Mouse (Mus musculus) hindbrain, embryonic 14.5 days (tissue): ENCODE results near the gene Stox2. TPM values are rescaled to one million over a fixed set of nuclear protein-coding genes. Genes with fewer than 3 reads are reported as not detected.
A peak's percentile ranks its signal among the peaks of the same experiment; 100 is the strongest.

ENCODE experiments used
- ATAC-seq: fragments of 200-750 bp; cut with Nextera tagmentation; 2 replicates; pipeline ENCODE4 v1.8.0; 2017; ENCODE audit warnings: moderate number of reproducible peaks, mild to moderate bottlenecking, moderate TSS enrichment, moderate library complexity; ENCODE audit not compliant: low FRiP score
- DNase-seq: peaks from one replicate; pipeline ENCODE4 v3.0.0-alpha.2; 2015; ENCODE audit warnings: low spot score
- H3K27ac ChIP-seq: fragments of 300-500 bp; sonication (generic); 2 replicates; pipeline ENCODE4 v1.5.1; 2014; ENCODE audit warnings: mild to moderate bottlenecking, moderate library complexity
- H3K27me3 ChIP-seq: fragments of 300-500 bp; sonication (generic); 2 replicates; pipeline ENCODE4 v1.6.1; 2014; ENCODE audit warnings: mild to moderate bottlenecking, low read length, mixed read lengths; ENCODE audit not compliant: control insufficient read depth, insufficient read depth
- H3K36me3 ChIP-seq: fragments of 300-500 bp; sonication (generic); replicated peaks from 2 replicates; pipeline ENCODE4 v1.6.1; 2014; ENCODE audit not compliant: control insufficient read depth, insufficient read depth
- H3K4me1 ChIP-seq: fragments of 300-500 bp; sonication (generic); replicated peaks from 2 replicates; pipeline ENCODE4 v1.6.1; 2014; ENCODE audit warnings: antibody characterized with exemption, low read length, mixed read lengths; ENCODE audit not compliant: control insufficient read depth, insufficient read depth
- H3K4me2 ChIP-seq: fragments of 300-500 bp; sonication (generic); replicated peaks from 2 replicates; pipeline ENCODE4 v1.6.1; 2014; ENCODE audit warnings: mild to moderate bottlenecking, moderate library complexity
- H3K4me3 ChIP-seq: fragments of 300-500 bp; sonication (generic); replicated peaks from 2 replicates; pipeline ENCODE4 v1.5.1; 2014; ENCODE audit warnings: mild to moderate bottlenecking, low read length
- H3K9ac ChIP-seq: fragments of 300-500 bp; sonication (generic); 2 replicates; pipeline ENCODE4 v1.6.1; 2014
- H3K9me3 ChIP-seq: fragments of 300-500 bp; sonication (generic); 2 replicates; pipeline ENCODE4 v1.6.1; 2016; ENCODE audit warnings: low read length; ENCODE audit not compliant: control insufficient read depth
- WGBS: fragments of 180-500 bp; shearing (Covaris S2); extraction: QIAGEN DNeasy Blood & Tissue Kit; methylation state at CpG from one replicate; pipeline ENCODE4 v1.1.7; 2014; 5-methylcytosine and 5-hydroxymethylcytosine counted together
- polyA plus RNA-seq: library from polyadenylated mRNA; unstranded; fragments of >200 nt; fragmentation: Nextera tagmentation; extraction: Ambion mirVana; gene quantifications from 2 replicates; pipeline ENCODE4 v1.2.1, GENCODE M21; 2014

The Stox2 gene
- polyA plus RNA-seq, 1 experiment from 2014 or later = 39.9 TPM

DNA sequence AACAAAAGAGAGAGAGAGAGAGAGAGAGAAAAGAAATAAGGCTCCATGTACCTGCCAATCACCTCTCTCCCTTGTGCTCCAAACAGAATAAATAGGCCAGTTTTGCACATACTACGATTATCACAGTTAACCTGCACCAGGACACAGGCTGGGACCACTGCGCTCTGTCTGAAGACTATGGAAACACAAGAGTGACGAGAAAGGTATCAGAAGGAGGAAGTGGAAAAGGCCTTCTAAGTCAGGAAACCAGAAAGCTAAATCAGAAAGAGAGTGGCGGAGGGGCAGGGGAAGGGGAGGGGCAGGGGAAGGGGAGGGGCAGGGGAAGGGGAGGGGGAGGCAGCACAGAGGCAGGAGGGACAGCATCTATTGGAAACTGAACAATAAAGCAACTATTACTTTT, 195.3 kb downstream of the Stox2 start:
- no peaks in the 10 kb centered on the region for H3K27me3 ChIP-seq
- peaks cover 13% of the 10 kb centered on the region; the same call in 1 of the 2 replicates for H3K4me1 ChIP-seq
- H3K9me3 ChIP-seq = no peaks in the 10 kb centered on the region
- ATAC-seq (no peak), DNase-seq (no peak)
- no peak overlapping the region for H3K9ac ChIP-seq
- H3K27ac ChIP-seq = no peak overlapping the region
- 73% methylated on average over 3 of the region's 4 CpGs for WGBS
- no peak overlapping the region for H3K4me3 ChIP-seq
- H3K36me3 ChIP-seq = no peaks in the 10 kb centered on the region
- no peak overlapping the region for H3K4me2 ChIP-seq

DNA sequence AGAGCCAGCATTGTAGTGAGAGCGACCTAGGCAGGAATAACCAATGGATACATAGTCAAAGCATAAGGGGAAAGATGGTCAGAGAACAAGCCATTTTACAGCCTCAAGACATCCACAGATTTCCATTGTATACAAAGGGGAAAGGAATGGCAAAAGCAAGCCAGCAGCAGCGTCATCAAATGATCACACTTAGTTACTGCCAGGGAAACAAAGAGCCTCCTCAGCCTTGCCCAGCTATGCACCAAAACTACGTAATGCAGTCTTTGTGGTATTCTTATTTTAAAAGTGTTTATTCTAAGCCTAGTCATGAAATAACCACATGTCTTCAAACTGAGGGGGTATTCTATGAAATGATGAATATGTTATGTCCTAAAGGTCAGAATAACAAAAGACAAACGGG, 201.0 kb downstream of the Stox2 start:
- WGBS = 53% methylated on average over 4 of the region's 4 CpGs
- DNase-seq (no peak), ATAC-seq (no peak)
- Histone ChIP-seq H3K9ac (no peak overlapping the region), H3K9me3 (no peaks in the 10 kb centered on the region), H3K4me2 (no peak overlapping the region), H3K36me3 (no peaks in the 10 kb centered on the region), H3K4me1 (peaks cover 44% of the 10 kb centered on the region), H3K27me3 (no peaks in the 10 kb centered on the region), H3K27ac (no peak overlapping the region), H3K4me3 (no peak overlapping the region)

DNA sequence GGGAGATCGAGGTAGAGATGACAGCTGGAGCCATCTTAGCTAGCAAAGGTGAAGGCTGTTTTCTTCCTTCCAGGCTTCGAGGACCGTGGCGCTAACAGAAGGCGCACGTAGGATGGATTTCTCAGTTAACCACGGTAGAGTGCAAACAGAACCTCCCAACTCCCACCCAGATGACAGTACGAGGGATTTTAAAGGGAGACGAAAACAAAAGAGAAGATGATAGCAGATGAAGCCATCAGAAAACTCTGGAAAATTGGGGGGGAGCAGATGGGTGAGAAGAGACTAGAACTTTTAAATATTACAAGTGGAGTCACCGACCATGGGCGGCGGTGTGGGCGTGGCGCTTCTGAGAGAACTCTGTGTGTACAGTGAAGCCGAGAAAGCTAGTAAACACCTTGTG, 202.0 kb downstream of the Stox2 start:
- Histone ChIP-seq H3K27me3 (no peaks in the 10 kb centered on the region), H3K9ac (peak overlapping the region; percentile 56), H3K27ac (peak overlapping the region; percentile 88), H3K4me3 (no peak overlapping the region), H3K4me2 (peak overlapping the region; percentile 55), H3K9me3 (no peaks in the 10 kb centered on the region), H3K4me1 (peaks cover 49% of the 10 kb centered on the region), H3K36me3 (no peaks in the 10 kb centered on the region)
- DNase-seq (no peak), ATAC-seq (no peak)
- WGBS = 86% methylated on average over 15 of the region's 15 CpGs

DNA sequence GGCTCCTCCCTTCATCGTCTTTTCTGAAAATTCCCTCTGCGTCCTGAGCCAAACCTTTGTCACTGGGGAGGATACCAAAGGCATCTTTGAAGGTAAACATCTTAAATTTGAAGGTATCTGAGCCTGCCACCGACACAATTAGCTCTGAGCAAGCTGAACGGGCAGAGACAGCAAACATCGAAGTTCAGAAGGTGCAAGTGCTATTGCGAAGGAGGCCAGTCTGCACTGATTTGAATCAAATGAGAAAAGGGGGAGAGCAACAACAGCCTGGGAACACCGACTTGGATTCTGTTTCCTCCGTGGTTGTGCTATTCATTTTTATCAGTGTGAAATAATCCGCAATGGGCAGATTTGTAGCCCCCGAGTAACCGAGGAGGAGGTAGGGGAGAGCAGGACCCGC, 202.5 kb downstream of the Stox2 start:
- Histone ChIP-seq H3K9ac (peak overlapping the region; percentile 56), H3K36me3 (no peaks in the 10 kb centered on the region), H3K4me1 (peaks cover 49% of the 10 kb centered on the region), H3K4me2 (peak overlapping the region; percentile 55), H3K27ac (peak overlapping the region; percentile 88), H3K9me3 (no peaks in the 10 kb centered on the region), H3K4me3 (peak overlapping the region; percentile 32), H3K27me3 (no peaks in the 10 kb centered on the region)
- DNase-seq = no peak
- no peak for ATAC-seq
- 37% methylated on average over 12 of the region's 12 CpGs for WGBS

DNA sequence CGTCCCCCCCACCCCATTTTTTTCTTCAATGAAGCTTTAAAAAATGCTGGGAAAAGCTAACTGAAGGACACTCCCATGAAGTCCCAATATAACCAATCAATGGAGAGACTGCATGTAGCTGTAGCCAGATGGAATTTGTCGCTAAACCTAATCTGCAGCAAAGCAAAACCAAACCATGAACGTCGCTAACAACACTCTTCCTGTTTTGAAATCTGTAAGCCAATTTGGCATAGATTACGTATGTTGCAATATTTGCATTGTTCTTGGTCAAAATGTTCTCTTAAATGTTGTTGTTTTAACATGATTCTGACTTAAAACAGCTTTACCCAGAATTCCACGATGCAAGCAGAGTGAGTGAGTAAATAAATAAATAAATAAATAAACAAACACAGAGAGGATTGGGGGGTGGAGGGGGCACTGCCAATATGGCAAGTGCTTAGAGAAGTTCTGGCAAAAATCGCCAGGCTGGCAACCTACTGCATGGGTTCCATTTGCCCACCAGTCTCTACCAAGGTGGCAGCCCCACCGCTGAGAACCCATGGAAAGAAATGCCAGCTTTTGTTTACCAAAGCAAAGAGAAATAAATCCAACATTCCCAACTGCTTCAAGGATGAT, 203.0 kb downstream of the Stox2 start:
- Histone ChIP-seq H3K9me3 (no peaks in the 10 kb centered on the region), H3K36me3 (no peaks in the 10 kb centered on the region), H3K9ac (peak overlapping the region; percentile 56; the same call in 1 of the 2 replicates), H3K4me1 (peaks cover 49% of the 10 kb centered on the region), H3K4me3 (peak overlapping the region; percentile 32), H3K27ac (peak overlapping the region; percentile 88), H3K4me2 (peak overlapping the region; percentile 55), H3K27me3 (no peaks in the 10 kb centered on the region)
- WGBS = 21% methylated on average over 8 of the region's 8 CpGs
- ATAC-seq (peak; percentile 75), DNase-seq (peak; percentile 58)

DNA sequence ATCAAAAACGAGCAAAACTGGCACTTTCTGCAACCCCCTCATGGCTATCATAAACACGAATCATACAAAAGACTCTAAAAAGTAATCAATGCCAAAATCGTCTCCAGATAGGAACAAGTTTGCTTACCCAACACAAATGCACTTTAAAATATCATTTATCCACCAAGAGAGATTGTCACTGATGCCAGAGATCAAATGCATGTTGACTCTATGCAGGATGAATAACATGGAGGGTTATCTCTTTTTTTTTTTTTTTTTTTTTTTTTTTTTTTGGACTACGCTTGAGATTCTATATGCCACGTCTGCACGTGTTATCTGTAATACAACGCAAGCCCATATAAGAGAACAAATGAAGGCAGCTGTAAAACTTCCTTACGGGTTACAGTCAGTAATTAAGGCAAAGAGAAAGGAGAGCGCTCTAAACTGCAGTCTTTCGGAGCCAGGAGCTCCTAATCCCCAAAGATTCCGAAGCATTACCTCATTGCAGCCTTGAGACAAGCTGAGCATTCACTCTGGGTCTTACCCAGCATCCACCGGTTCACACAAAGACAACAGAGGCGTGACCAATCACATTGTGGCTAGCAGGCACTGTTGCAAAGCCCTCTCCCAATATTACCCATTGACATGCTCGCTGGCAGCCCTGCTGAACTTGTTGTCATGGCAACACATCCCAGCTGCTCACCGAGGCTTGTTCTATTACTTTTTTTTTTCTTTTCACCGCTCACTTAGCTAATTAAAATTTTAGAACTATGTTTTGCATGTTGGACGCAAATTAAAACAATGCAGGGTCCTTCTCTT, 203.8 kb downstream of the Stox2 start:
- no peaks in the 10 kb centered on the region for H3K9me3 ChIP-seq
- H3K9ac ChIP-seq = peak overlapping the region; percentile 56
- ATAC-seq (peak; percentile 97), DNase-seq (peak; percentile 90)
- no peaks in the 10 kb centered on the region for H3K36me3 ChIP-seq
- H3K4me1 ChIP-seq = peaks cover 49% of the 10 kb centered on the region
- H3K4me3 ChIP-seq = peak overlapping the region; percentile 32
- WGBS = 6% methylated on average over 17 of the region's 17 CpGs
- peak overlapping the region; percentile 55 for H3K4me2 ChIP-seq
- no peaks in the 10 kb centered on the region for H3K27me3 ChIP-seq
- H3K27ac ChIP-seq = peak overlapping the region; percentile 88

DNA sequence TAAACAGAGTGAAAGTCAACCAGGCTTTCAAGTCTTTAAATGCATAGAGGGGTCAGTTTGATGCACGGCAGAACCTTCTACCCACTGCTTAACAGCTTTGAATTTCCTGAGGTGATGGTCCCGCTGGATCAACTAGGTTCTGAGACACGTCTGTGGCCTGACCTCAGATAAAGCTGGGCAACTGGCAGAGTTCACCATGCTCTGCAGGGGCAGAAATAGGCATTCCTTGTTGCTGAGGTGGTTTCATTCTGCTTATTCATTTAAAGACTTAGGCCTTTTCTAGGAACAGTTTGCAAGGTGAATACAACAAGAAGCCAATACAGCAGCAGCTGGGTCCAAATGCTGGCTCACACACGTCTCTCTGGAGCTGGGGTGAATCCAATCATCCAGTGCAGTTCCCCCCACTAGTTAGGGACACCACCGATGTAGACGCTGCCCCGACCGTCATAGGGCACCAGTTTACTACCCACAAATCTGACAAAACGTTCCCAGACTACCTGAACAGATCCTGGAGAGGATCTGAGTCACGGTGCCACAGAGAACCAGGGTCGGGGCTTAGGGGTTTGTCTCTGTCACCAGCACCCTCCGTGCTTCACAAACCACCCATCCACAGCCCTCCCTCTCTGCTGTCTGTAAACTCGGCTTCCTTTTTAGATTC, 204.6 kb downstream of the Stox2 start:
- Histone ChIP-seq H3K9me3 (no peaks in the 10 kb centered on the region), H3K4me3 (peak overlapping the region; percentile 32), H3K27me3 (no peaks in the 10 kb centered on the region), H3K36me3 (no peaks in the 10 kb centered on the region), H3K4me2 (peak overlapping the region; percentile 55), H3K9ac (peak overlapping the region; percentile 56), H3K27ac (peak overlapping the region; percentile 88), H3K4me1 (peaks cover 49% of the 10 kb centered on the region)
- no peak for DNase-seq
- no peak for ATAC-seq
- WGBS = 23% methylated on average over 13 of the region's 13 CpGs

DNA sequence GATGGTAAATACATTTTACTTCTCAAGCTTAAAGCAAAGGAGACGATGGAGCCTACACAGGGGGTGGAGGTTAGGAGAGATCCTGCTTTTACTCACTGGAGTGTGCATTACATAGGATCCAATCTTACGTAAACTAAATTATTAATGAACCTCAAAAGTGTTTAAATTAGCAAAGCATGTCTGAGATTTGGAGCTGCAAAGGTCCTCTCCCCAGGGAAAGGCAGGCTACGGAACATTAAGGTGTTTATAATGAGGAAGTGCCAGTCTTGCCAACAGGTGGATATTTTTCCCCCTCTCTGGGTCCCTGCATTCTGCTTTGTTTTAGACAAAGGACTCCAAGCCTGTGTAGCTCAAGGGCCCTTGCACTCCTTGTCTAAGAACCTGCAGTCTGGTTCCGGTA, 205.3 kb downstream of the Stox2 start:
- H3K9me3 ChIP-seq = no peaks in the 10 kb centered on the region
- H3K4me1 ChIP-seq = peaks cover 49% of the 10 kb centered on the region
- ATAC-seq = no peak
- peak overlapping the region; percentile 56 for H3K9ac ChIP-seq
- peak overlapping the region; percentile 88 for H3K27ac ChIP-seq
- no peaks in the 10 kb centered on the region for H3K36me3 ChIP-seq
- H3K4me3 ChIP-seq = peak overlapping the region; percentile 32
- 21% methylated on average over 4 of the region's 4 CpGs for WGBS
- peak overlapping the region; percentile 55 for H3K4me2 ChIP-seq
- DNase-seq = no peak
- no peaks in the 10 kb centered on the region for H3K27me3 ChIP-seq

DNA sequence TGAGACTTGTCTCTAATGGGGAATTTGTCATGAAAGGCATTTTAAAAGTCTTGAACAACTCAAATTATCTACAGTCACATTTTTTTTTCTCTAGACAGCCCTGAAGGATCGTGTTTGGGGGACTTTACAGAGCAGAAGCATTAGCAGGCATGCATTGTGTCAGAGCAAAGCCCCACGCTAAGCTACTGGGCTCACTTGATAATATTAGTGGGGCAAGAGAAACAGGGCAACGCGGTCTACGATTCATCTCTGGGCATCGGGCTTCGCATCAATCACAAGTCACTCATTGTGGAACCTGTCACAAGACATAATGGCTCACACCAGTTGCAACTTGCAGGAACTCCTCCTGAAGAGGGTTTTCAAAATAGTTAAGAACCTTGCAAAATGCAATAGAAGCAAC, 205.9 kb downstream of the Stox2 start:
- DNase-seq (no peak), ATAC-seq (no peak)
- H3K9me3 ChIP-seq = no peaks in the 10 kb centered on the region
- H3K4me2 ChIP-seq = peak overlapping the region; percentile 55
- 17% methylated on average over 7 of the region's 7 CpGs for WGBS
- no peaks in the 10 kb centered on the region for H3K36me3 ChIP-seq
- no peaks in the 10 kb centered on the region for H3K27me3 ChIP-seq
- H3K27ac ChIP-seq = 0 out of 2 replicates have a peak overlapping the region, but pooled peaks have one; percentile 11
- peaks cover 46% of the 10 kb centered on the region for H3K4me1 ChIP-seq
- H3K4me3 ChIP-seq = no peak overlapping the region
- peak overlapping the region; percentile 56; the same call in 1 of the 2 replicates for H3K9ac ChIP-seq
